Comparison of ENCODE assay signal across 13 mouse cellular contexts in genomic region chr9:84278295-84278694, GRCm38 (mm10).
"Had no signal": no experiment of that assay in that cellular context is flagged by ENCODE, and none has a peak within 500 bp of the region (broad histone marks: within the 10 kb centered on the region; RNA-seq: fewer than 3 reads in every experiment).

No protein-coding gene starts in this region.

- DNase-seq: kidney, postnatal 14 days; layer of hippocampus, postnatal 36 days; lung, adult 2 months; lung, postnatal 36 days; right cerebral cortex, postnatal 25 days; thymus, postnatal 14 days had no signal

- H3K4me3 ChIP-seq: kidney, embryonic 15.5 days; limb, embryonic 13.5 days; liver, embryonic 15.5 days; midbrain, embryonic 13.5 days had no signal

- H3K27ac ChIP-seq: kidney, embryonic 15.5 days; liver, embryonic 15.5 days; stomach, postnatal 0 days had no signal

- H3K36me3 ChIP-seq: kidney, embryonic 15.5 days; limb, embryonic 13.5 days; liver, embryonic 15.5 days; midbrain, embryonic 13.5 days had no signal

- H3K9ac ChIP-seq: kidney, embryonic 15.5 days; limb, embryonic 13.5 days; liver, embryonic 15.5 days; midbrain, embryonic 13.5 days had no signal

- H3K27me3 ChIP-seq: kidney, embryonic 15.5 days; limb, embryonic 13.5 days; liver, embryonic 15.5 days; midbrain, embryonic 13.5 days had no signal

- H3K4me1 ChIP-seq: kidney, embryonic 15.5 days; liver, embryonic 15.5 days had no signal

- ATAC-seq: lung, postnatal 0 days had no signal

- H3K4me2 ChIP-seq: kidney, embryonic 15.5 days; limb, embryonic 13.5 days; liver, embryonic 11.5 days; liver, embryonic 15.5 days; midbrain, embryonic 13.5 days had no signal

- H3K9me3 ChIP-seq: kidney, embryonic 15.5 days; limb, embryonic 13.5 days; liver, embryonic 15.5 days had no signal
